Mouse (Mus musculus): ENCODE measurements around the gene Def6. TPM values are rescaled to one million over a fixed set of nuclear protein-coding genes. Genes with fewer than 3 reads are reported as not detected.

Def6 gene
- polyA plus RNA-seq, 1 experiment from 2014 or later = 3.7 TPM

- Histone ChIP-seq H3K4me2 (replicated peaks) (peak within 1 kb of the TSS; percentile 76), H3K27ac (replicated peaks) (peak within 1 kb of the TSS; percentile 35; the same call in 1 of the 2 replicates), H3K9ac (replicated peaks) (peak within 1 kb of the TSS; percentile 61), H3K36me3 (no peaks in the 10 kb centered on the region), H3K27me3 (no peaks in the 10 kb centered on the region), H3K4me1 (peaks cover 6% of the 10 kb centered on the region), H3K4me3 (peak within 1 kb of the TSS; percentile 64), H3K9me3 (no peaks in the 10 kb centered on the region)
- WGBS = under 1% methylated on average over 38 of the region's 57 CpGs
- peak; percentile 94 for ATAC-seq (replicated peaks)
Observed at GRCm38 (mm10) chr17:28232475-28233060, 25.0 kb downstream of the Def6 start, which contains the start of gene Ppard. TSS of gene Ppard (plus strand) at chr17:28232700.

GRCm38 (mm10) chr17:28233091-28233731 lies 25.6 kb downstream of the Def6 start:
- Histone ChIP-seq H3K4me1 (peaks cover 6% of the 10 kb centered on the region), H3K4me3 (peak overlapping the region; percentile 64), H3K9ac (replicated peaks) (peak overlapping the region; percentile 61), H3K4me2 (replicated peaks) (peak overlapping the region; percentile 76), H3K9me3 (no peaks in the 10 kb centered on the region), H3K27ac (replicated peaks) (0 out of 2 replicates have a peak overlapping the region, but pooled peaks have one; percentile 35), H3K36me3 (no peaks in the 10 kb centered on the region), H3K27me3 (no peaks in the 10 kb centered on the region)
- WGBS = 6% methylated on average over 17 of the region's 17 CpGs
- ATAC-seq (replicated peaks) = no peak

- H3K4me1 ChIP-seq = peaks cover 6% of the 10 kb centered on the region
- 86% methylated on average over 5 of the region's 5 CpGs for WGBS
- H3K9ac ChIP-seq (replicated peaks) = no peak overlapping the region
- H3K4me2 ChIP-seq (replicated peaks) = no peak overlapping the region
- no peaks in the 10 kb centered on the region for H3K9me3 ChIP-seq
- no peaks in the 10 kb centered on the region for H3K36me3 ChIP-seq
- no peaks in the 10 kb centered on the region for H3K27me3 ChIP-seq
- H3K27ac ChIP-seq (replicated peaks) = no peak overlapping the region
- no peak overlapping the region for H3K4me3 ChIP-seq
- no peak for ATAC-seq (replicated peaks)
Observed at GRCm38 (mm10) chr17:28234641-28235040, 27.1 kb downstream of the Def6 start.

GRCm38 (mm10) chr17:28235982-28236635 lies 28.5 kb downstream of the Def6 start:
- no peaks in the 10 kb centered on the region for H3K27me3 ChIP-seq
- no peak for ATAC-seq (replicated peaks)
- H3K4me2 ChIP-seq (replicated peaks) = no peak overlapping the region
- H3K9me3 ChIP-seq = no peaks in the 10 kb centered on the region
- 0 out of 2 replicates have a peak overlapping the region, but pooled peaks have one; percentile 8 for H3K27ac ChIP-seq (replicated peaks)
- no peaks in the 10 kb centered on the region for H3K36me3 ChIP-seq
- H3K4me1 ChIP-seq = peaks cover 6% of the 10 kb centered on the region
- H3K9ac ChIP-seq (replicated peaks) = no peak overlapping the region
- 82% methylated on average over 7 of the region's 7 CpGs for WGBS
- no peak overlapping the region for H3K4me3 ChIP-seq

GRCm38 (mm10) chr17:28236636-28237015 lies 29.0 kb downstream of the Def6 start:
- Histone ChIP-seq H3K27me3 (no peaks in the 10 kb centered on the region), H3K27ac (replicated peaks) (peak overlapping the region; percentile 8; the same call in 1 of the 2 replicates), H3K9me3 (no peaks in the 10 kb centered on the region), H3K4me1 (peaks cover 6% of the 10 kb centered on the region), H3K36me3 (no peaks in the 10 kb centered on the region), H3K4me2 (replicated peaks) (no peak overlapping the region), H3K9ac (replicated peaks) (no peak overlapping the region), H3K4me3 (no peak overlapping the region)
- 89% methylated on average over 4 of the region's 4 CpGs for WGBS
- ATAC-seq (replicated peaks) = no peak

GRCm38 (mm10) chr17:28237362-28237761 lies 29.8 kb downstream of the Def6 start:
- 47% methylated on average over 5 of the region's 5 CpGs for WGBS
- no peaks in the 10 kb centered on the region for H3K9me3 ChIP-seq
- peaks cover 6% of the 10 kb centered on the region for H3K4me1 ChIP-seq
- H3K9ac ChIP-seq (replicated peaks) = no peak overlapping the region
- no peak overlapping the region for H3K4me2 ChIP-seq (replicated peaks)
- H3K27ac ChIP-seq (replicated peaks) = no peak overlapping the region
- ATAC-seq (replicated peaks) = no peak
- H3K4me3 ChIP-seq = no peak overlapping the region
- no peaks in the 10 kb centered on the region for H3K36me3 ChIP-seq
- no peaks in the 10 kb centered on the region for H3K27me3 ChIP-seq

GRCm38 (mm10) chr17:28237874-28238273 lies 30.3 kb downstream of the Def6 start:
- H3K36me3 ChIP-seq = no peaks in the 10 kb centered on the region
- WGBS = 74% methylated on average over 6 of the region's 6 CpGs
- H3K4me1 ChIP-seq = peaks cover 6% of the 10 kb centered on the region
- no peak for ATAC-seq (replicated peaks)
- H3K27ac ChIP-seq (replicated peaks) = no peak overlapping the region
- no peak overlapping the region for H3K9ac ChIP-seq (replicated peaks)
- no peaks in the 10 kb centered on the region for H3K27me3 ChIP-seq
- H3K4me2 ChIP-seq (replicated peaks) = no peak overlapping the region
- H3K9me3 ChIP-seq = no peaks in the 10 kb centered on the region
- no peak overlapping the region for H3K4me3 ChIP-seq

- ATAC-seq (replicated peaks) = no peak
- H3K4me1 ChIP-seq = peaks cover 12% of the 10 kb centered on the region
- 94% methylated on average over 5 of the region's 5 CpGs for WGBS
- no peak overlapping the region for H3K4me2 ChIP-seq (replicated peaks)
- no peak overlapping the region for H3K9ac ChIP-seq (replicated peaks)
- H3K36me3 ChIP-seq = no peaks in the 10 kb centered on the region
- no peak overlapping the region for H3K27ac ChIP-seq (replicated peaks)
- no peaks in the 10 kb centered on the region for H3K27me3 ChIP-seq
- H3K9me3 ChIP-seq = no peaks in the 10 kb centered on the region
- no peak overlapping the region for H3K4me3 ChIP-seq
Observed at GRCm38 (mm10) chr17:28240846-28241245, 33.3 kb downstream of the Def6 start.

GRCm38 (mm10) chr17:28242296-28242695 lies 34.7 kb downstream of the Def6 start:
- ATAC-seq (replicated peaks) = no peak
- H3K4me2 ChIP-seq (replicated peaks) = no peak overlapping the region
- H3K27ac ChIP-seq (replicated peaks) = no peak overlapping the region
- no peak overlapping the region for H3K4me3 ChIP-seq
- no peak overlapping the region for H3K9ac ChIP-seq (replicated peaks)
- no peaks in the 10 kb centered on the region for H3K9me3 ChIP-seq
- no peaks in the 10 kb centered on the region for H3K36me3 ChIP-seq
- 80% methylated on average over 6 of the region's 6 CpGs for WGBS
- H3K4me1 ChIP-seq = peaks cover 12% of the 10 kb centered on the region
- no peaks in the 10 kb centered on the region for H3K27me3 ChIP-seq

- Histone ChIP-seq H3K9me3 (no peaks in the 10 kb centered on the region), H3K4me2 (replicated peaks) (no peak overlapping the region), H3K4me1 (peaks cover 12% of the 10 kb centered on the region), H3K4me3 (no peak overlapping the region), H3K27me3 (no peaks in the 10 kb centered on the region), H3K9ac (replicated peaks) (no peak overlapping the region), H3K27ac (replicated peaks) (no peak overlapping the region), H3K36me3 (no peaks in the 10 kb centered on the region)
- WGBS = 86% methylated on average over 6 of the region's 6 CpGs
- ATAC-seq (replicated peaks) = 0 out of 2 replicates have a peak, but pooled peaks have one; percentile 11
Observed at GRCm38 (mm10) chr17:28244214-28244613, 36.6 kb downstream of the Def6 start.

GRCm38 (mm10) chr17:28244714-28245113 lies 37.1 kb downstream of the Def6 start:
- H3K27ac ChIP-seq (replicated peaks) = no peak overlapping the region

GRCm38 (mm10) chr17:28246640-28247039 lies 39.1 kb downstream of the Def6 start:
- 72% methylated on average over 11 of the region's 11 CpGs for WGBS
- ATAC-seq (replicated peaks) = no peak

More at GRCm38 (mm10) chr17:28244714-28245113, 37.1 kb downstream of the Def6 start:
- no peak overlapping the region for H3K4me2 ChIP-seq (replicated peaks)
- no peaks in the 10 kb centered on the region for H3K36me3 ChIP-seq
- H3K4me1 ChIP-seq = peaks cover 12% of the 10 kb centered on the region
- H3K4me3 ChIP-seq = no peak overlapping the region
- no peak overlapping the region for H3K9ac ChIP-seq (replicated peaks)
- WGBS = 19% methylated on average over 6 of the region's 6 CpGs
- no peaks in the 10 kb centered on the region for H3K27me3 ChIP-seq
- no peaks in the 10 kb centered on the region for H3K9me3 ChIP-seq
- ATAC-seq (replicated peaks) = peak; percentile 48; the same call in 1 of the 2 replicates

More at GRCm38 (mm10) chr17:28246640-28247039, 39.1 kb downstream of the Def6 start:
- Histone ChIP-seq H3K9me3 (no peaks in the 10 kb centered on the region), H3K9ac (replicated peaks) (no peak overlapping the region), H3K27me3 (no peaks in the 10 kb centered on the region), H3K4me3 (no peak overlapping the region), H3K36me3 (no peaks in the 10 kb centered on the region), H3K4me1 (peaks cover 12% of the 10 kb centered on the region), H3K27ac (replicated peaks) (no peak overlapping the region), H3K4me2 (replicated peaks) (no peak overlapping the region)

Measured in forebrain, embryonic 15.5 days (tissue).